Mouse (Mus musculus) midbrain, embryonic 13.5 days (tissue): ENCODE measurements at regions not wholly inside any gene's neighbourhood (a gene's known extent, or its start where the extent isn't known, plus 50 kb on each side); places are given as distances from the start of the nearest gene placed in this dataset.

Experiments used
- ATAC-seq: fragments of 200-750 bp; cut with Nextera tagmentation; 2 replicates; pipeline ENCODE4 v1.8.0; 2017; ENCODE audit warnings: mild to moderate bottlenecking, moderate TSS enrichment, moderate library complexity
- H3K27ac ChIP-seq: fragments of 300-500 bp; sonication (generic); 2 replicates; pipeline ENCODE4 v1.5.1; 2015; ENCODE audit warnings: inconsistent platforms, mild to moderate bottlenecking, moderate library complexity
- H3K27me3 ChIP-seq: fragments of 300-500 bp; sonication (generic); 2 replicates; pipeline ENCODE4 v1.6.1; 2015; ENCODE audit warnings: mild to moderate bottlenecking, inconsistent platforms
- H3K36me3 ChIP-seq: fragments of 300-500 bp; sonication (generic); 2 replicates; pipeline ENCODE4 v1.6.1; 2015; ENCODE audit warnings: mild to moderate bottlenecking, inconsistent platforms
- H3K4me1 ChIP-seq: fragments of 300-500 bp; sonication (generic); replicated peaks from 2 replicates; pipeline ENCODE4 v1.6.1; 2015; ENCODE audit warnings: inconsistent platforms
- H3K4me2 ChIP-seq: fragments of 300-500 bp; sonication (generic); replicated peaks from 2 replicates; pipeline ENCODE4 v1.6.1; 2015; ENCODE audit warnings: moderate library complexity, mild to moderate bottlenecking, inconsistent platforms
- H3K4me3 ChIP-seq: fragments of 300-500 bp; sonication (generic); replicated peaks from 2 replicates; pipeline ENCODE4 v1.5.1; 2015; ENCODE audit warnings: mild to moderate bottlenecking, inconsistent platforms
- H3K9ac ChIP-seq: fragments of 300-500 bp; sonication (generic); replicated peaks from 2 replicates; pipeline ENCODE4 v1.6.1; 2015; ENCODE audit warnings: mild to moderate bottlenecking, inconsistent platforms
- H3K9me3 ChIP-seq: fragments of 300-500 bp; sonication (generic); 2 replicates; pipeline ENCODE4 v1.6.1; 2016; ENCODE audit warnings: mild to moderate bottlenecking, inconsistent platforms
- WGBS: fragments of 180-500 bp; shearing (Covaris S2); methylation state at CpG from one replicate; pipeline ENCODE4 v1.1.7; 2015; 5-methylcytosine and 5-hydroxymethylcytosine counted together

GRCm38 (mm10) chr9:50395543-50395942 is 50.8 kb upstream of the Rpl10-ps3 start:
- H3K36me3 ChIP-seq = no peaks in the 10 kb centered on the region
- H3K4me2 ChIP-seq = no peak overlapping the region
- no peaks in the 10 kb centered on the region for H3K27me3 ChIP-seq
- H3K9me3 ChIP-seq = no peaks in the 10 kb centered on the region
- no peak overlapping the region for H3K9ac ChIP-seq
- no peak overlapping the region for H3K27ac ChIP-seq
- 90% methylated on average over 3 of the region's 3 CpGs for WGBS
- H3K4me1 ChIP-seq = no peaks in the 10 kb centered on the region
- H3K4me3 ChIP-seq = no peak overlapping the region
- ATAC-seq = no peak

GRCm38 (mm10) chr9:50396051-50396450 is 51.3 kb upstream of the Rpl10-ps3 start:
- Histone ChIP-seq H3K9me3 (no peaks in the 10 kb centered on the region), H3K27ac (no peak overlapping the region), H3K9ac (no peak overlapping the region), H3K4me1 (no peaks in the 10 kb centered on the region), H3K4me3 (no peak overlapping the region), H3K36me3 (no peaks in the 10 kb centered on the region), H3K27me3 (no peaks in the 10 kb centered on the region), H3K4me2 (no peak overlapping the region)
- ATAC-seq = no peak
- 89% methylated on average over 7 of the region's 7 CpGs for WGBS

- Histone ChIP-seq H3K4me1 (no peaks in the 10 kb centered on the region), H3K36me3 (no peaks in the 10 kb centered on the region), H3K27me3 (no peaks in the 10 kb centered on the region), H3K4me2 (no peak overlapping the region), H3K4me3 (no peak overlapping the region), H3K27ac (no peak overlapping the region), H3K9me3 (no peaks in the 10 kb centered on the region), H3K9ac (no peak overlapping the region)
- no peak for ATAC-seq
- WGBS = 85% methylated on average over 4 of the region's 4 CpGs
Observed at GRCm38 (mm10) chr9:50408396-50408795, 63.6 kb upstream of the Rpl10-ps3 start.

- Histone ChIP-seq H3K4me1 (no peaks in the 10 kb centered on the region), H3K27me3 (no peaks in the 10 kb centered on the region), H3K9me3 (no peaks in the 10 kb centered on the region)
Observed at GRCm38 (mm10) chr9:50408845-50409244, 64.1 kb upstream of the Rpl10-ps3 start.

GRCm38 (mm10) chr9:50412986-50413385 is 68.2 kb upstream of the Rpl10-ps3 start:
- Histone ChIP-seq H3K27me3 (no peaks in the 10 kb centered on the region), H3K4me3 (no peak overlapping the region), H3K4me2 (no peak overlapping the region), H3K27ac (no peak overlapping the region), H3K36me3 (no peaks in the 10 kb centered on the region), H3K4me1 (0 out of 2 replicates have a peak, but pooled peaks cover 2% of the 10 kb centered on the region), H3K9me3 (no peaks in the 10 kb centered on the region), H3K9ac (no peak overlapping the region)
- WGBS = 74% methylated on average over 8 of the region's 8 CpGs
- ATAC-seq = no peak

More at GRCm38 (mm10) chr9:50408845-50409244, 64.1 kb upstream of the Rpl10-ps3 start:
- H3K27ac ChIP-seq = no peak overlapping the region
- H3K4me2 ChIP-seq = no peak overlapping the region
- 74% methylated on average over 4 of the region's 4 CpGs for WGBS
- H3K36me3 ChIP-seq = no peaks in the 10 kb centered on the region
- H3K9ac ChIP-seq = no peak overlapping the region
- no peak overlapping the region for H3K4me3 ChIP-seq
- no peak for ATAC-seq

- Histone ChIP-seq H3K4me1 (0 out of 2 replicates have a peak, but pooled peaks cover 2% of the 10 kb centered on the region), H3K9ac (no peak overlapping the region), H3K4me3 (no peak overlapping the region), H3K4me2 (no peak overlapping the region), H3K27ac (no peak overlapping the region), H3K27me3 (no peaks in the 10 kb centered on the region), H3K36me3 (no peaks in the 10 kb centered on the region), H3K9me3 (no peaks in the 10 kb centered on the region)
- 91% methylated on average over 9 of the region's 9 CpGs for WGBS
- no peak for ATAC-seq
Observed at GRCm38 (mm10) chr9:50413514-50414335, 69.0 kb upstream of the Rpl10-ps3 start.

- H3K4me1 ChIP-seq = 0 out of 2 replicates have a peak, but pooled peaks cover 2% of the 10 kb centered on the region
- H3K36me3 ChIP-seq = no peaks in the 10 kb centered on the region
- ATAC-seq = no peak
- no peaks in the 10 kb centered on the region for H3K27me3 ChIP-seq
- H3K27ac ChIP-seq = no peak overlapping the region
- no peak overlapping the region for H3K4me3 ChIP-seq
- no peaks in the 10 kb centered on the region for H3K9me3 ChIP-seq
- H3K4me2 ChIP-seq = no peak overlapping the region
- WGBS = 63% methylated on average over 6 of the region's 6 CpGs
- no peak overlapping the region for H3K9ac ChIP-seq
Observed at GRCm38 (mm10) chr9:50414796-50415340, 70.1 kb upstream of the Rpl10-ps3 start.

- peaks cover 12% of the 10 kb centered on the region; the same call in 1 of the 2 replicates for H3K9me3 ChIP-seq
- no peak overlapping the region for H3K4me3 ChIP-seq
- no peak overlapping the region for H3K4me2 ChIP-seq
- no peak for ATAC-seq
- H3K4me1 ChIP-seq = 0 out of 2 replicates have a peak, but pooled peaks cover 2% of the 10 kb centered on the region
- H3K27me3 ChIP-seq = no peaks in the 10 kb centered on the region
- no peak overlapping the region for H3K9ac ChIP-seq
- WGBS = 79% methylated on average over 3 of the region's 3 CpGs
- no peak overlapping the region for H3K27ac ChIP-seq
- no peaks in the 10 kb centered on the region for H3K36me3 ChIP-seq
Observed at GRCm38 (mm10) chr9:50416677-50417076, 71.9 kb upstream of the Rpl10-ps3 start.

- H3K9ac ChIP-seq = no peak overlapping the region
- H3K4me3 ChIP-seq = no peak overlapping the region
- peaks cover 8% of the 10 kb centered on the region; the same call in 1 of the 2 replicates for H3K4me1 ChIP-seq
- no peak for ATAC-seq
- H3K9me3 ChIP-seq = peaks cover 12% of the 10 kb centered on the region; the same call in 1 of the 2 replicates
- no peak overlapping the region for H3K4me2 ChIP-seq
- H3K27me3 ChIP-seq = no peaks in the 10 kb centered on the region
- 92% methylated on average over 2 of the region's 2 CpGs for WGBS
- H3K36me3 ChIP-seq = no peaks in the 10 kb centered on the region
- no peak overlapping the region for H3K27ac ChIP-seq
Observed at GRCm38 (mm10) chr9:50421061-50421460, 73.3 kb upstream of the Plet1 start.

GRCm38 (mm10) chr9:50421572-50422285 is 72.6 kb upstream of the Plet1 start:
- Histone ChIP-seq H3K27ac (peak overlapping the region; percentile 14; the same call in 1 of the 2 replicates), H3K4me3 (no peak overlapping the region), H3K9me3 (peaks cover 12% of the 10 kb centered on the region; the same call in 1 of the 2 replicates), H3K9ac (no peak overlapping the region), H3K4me1 (peaks cover 8% of the 10 kb centered on the region; the same call in 1 of the 2 replicates), H3K27me3 (no peaks in the 10 kb centered on the region), H3K4me2 (no peak overlapping the region), H3K36me3 (no peaks in the 10 kb centered on the region)
- WGBS = 72% methylated on average over 23 of the region's 23 CpGs
- ATAC-seq = no peak

GRCm38 (mm10) chr9:50425866-50426495 is 68.3 kb upstream of the Plet1 start:
- Histone ChIP-seq H3K4me2 (no peak overlapping the region), H3K27me3 (no peaks in the 10 kb centered on the region), H3K9me3 (peaks cover 7% of the 10 kb centered on the region; the same call in 1 of the 2 replicates), H3K9ac (no peak overlapping the region), H3K27ac (no peak overlapping the region), H3K36me3 (no peaks in the 10 kb centered on the region), H3K4me1 (peaks cover 8% of the 10 kb centered on the region; the same call in 1 of the 2 replicates), H3K4me3 (no peak overlapping the region)
- ATAC-seq = no peak
- WGBS = 38% methylated on average over 4 of the region's 4 CpGs
